Mouse (Mus musculus): ENCODE results near the gene Gm20388.

Gm20388 gene

GRCm38 (mm10) chr8:120045471-120045870 lies 134.8 kb downstream of the Gm20388 start:
- DNase-seq (ENCODE audit: low spot score) = no peak

GRCm38 (mm10) chr8:120046258-120047020 lies 135.8 kb downstream of the Gm20388 start:
- DNase-seq (ENCODE audit: low spot score) = peak; percentile 81

- no peak for DNase-seq (ENCODE audit: low spot score)
These were observed 139.3 kb downstream of the Gm20388 start for GRCm38 (mm10) chr8:120049949-120050348.

- no peak for DNase-seq (ENCODE audit: low spot score)
These were observed 139.7 kb downstream of the Gm20388 start for GRCm38 (mm10) chr8:120050376-120050775.

GRCm38 (mm10) chr8:120051006-120051405 lies 140.4 kb downstream of the Gm20388 start:
- no peak for DNase-seq (ENCODE audit: low spot score)

- no peak for DNase-seq (ENCODE audit: low spot score)
These were observed 141.3 kb downstream of the Gm20388 start for GRCm38 (mm10) chr8:120051908-120052307.

- DNase-seq (ENCODE audit: low spot score) = no peak
These were observed 141.7 kb downstream of the Gm20388 start for GRCm38 (mm10) chr8:120052318-120052717.

GRCm38 (mm10) chr8:120054833-120055232 lies 144.2 kb downstream of the Gm20388 start:
- no peak for DNase-seq (ENCODE audit: low spot score)

GRCm38 (mm10) chr8:120057078-120057477 lies 146.4 kb downstream of the Gm20388 start:
- no peak for DNase-seq (ENCODE audit: low spot score)

GRCm38 (mm10) chr8:120062742-120063141 lies 152.1 kb downstream of the Gm20388 start:
- no peak for DNase-seq (ENCODE audit: low spot score)

GRCm38 (mm10) chr8:120063326-120063725 lies 152.7 kb downstream of the Gm20388 start:
- no peak for DNase-seq (ENCODE audit: low spot score)

GRCm38 (mm10) chr8:120065611-120066010 lies 155.0 kb downstream of the Gm20388 start:
- no peak for DNase-seq (ENCODE audit: low spot score)

- DNase-seq (ENCODE audit: low spot score) = no peak
These were observed 155.6 kb downstream of the Gm20388 start for GRCm38 (mm10) chr8:120066226-120066625.

- DNase-seq (ENCODE audit: low spot score) = no peak
These were observed 157.5 kb downstream of the Gm20388 start for GRCm38 (mm10) chr8:120067936-120068668.

- DNase-seq (ENCODE audit: low spot score) = peak; percentile 81
These were observed 161.0 kb downstream of the Gm20388 start for GRCm38 (mm10) chr8:120071684-120072083.

- peak; percentile 29 for DNase-seq (ENCODE audit: low spot score)
These were observed 161.6 kb downstream of the Gm20388 start for GRCm38 (mm10) chr8:120072259-120072658.

GRCm38 (mm10) chr8:120072827-120073226 lies 162.2 kb downstream of the Gm20388 start:
- no peak for DNase-seq (ENCODE audit: low spot score)

- DNase-seq (ENCODE audit: low spot score) = no peak
These were observed 163.9 kb downstream of the Gm20388 start for GRCm38 (mm10) chr8:120074516-120074915.

- DNase-seq (ENCODE audit: low spot score) = no peak
These were observed 164.7 kb downstream of the Gm20388 start for GRCm38 (mm10) chr8:120075347-120075746.

- DNase-seq (ENCODE audit: low spot score) = peak; percentile 78
These were observed 167.4 kb downstream of the Gm20388 start for GRCm38 (mm10) chr8:120078080-120078479.

- DNase-seq (ENCODE audit: low spot score) = no peak
These were observed 168.7 kb downstream of the Gm20388 start for GRCm38 (mm10) chr8:120079361-120079760.

- no peak for DNase-seq (ENCODE audit: low spot score)
These were observed 172.6 kb downstream of the Gm20388 start for GRCm38 (mm10) chr8:120083261-120083660.

- DNase-seq (ENCODE audit: low spot score) = no peak
These were observed 174.1 kb downstream of the Gm20388 start for GRCm38 (mm10) chr8:120084783-120085182.
